Mouse (Mus musculus) cerebellum, adult (tissue): ENCODE results near the gene Srgn.
"Not testable (repeated sequence)": the region's sequence is repeated elsewhere in the genome, so short reads cannot be mapped to it uniquely, and the experiment has no call there.

Experiments used
- ATAC-seq: cut with Nextera tagmentation; 2 replicates; pipeline ENCODE4 v1.9.2; 2017; ENCODE audit warnings: mild to moderate bottlenecking, moderate library complexity, mixed read lengths; ENCODE audit not compliant: insufficient number of reproducible peaks, low FRiP score, low TSS enrichment

The Srgn gene

GRCm38 (mm10) chr10:62522346-62522950, 4.8 kb downstream of the Srgn start:
- ATAC-seq = no peak

GRCm38 (mm10) chr10:62521763-62522162, 5.5 kb downstream of the Srgn start:
- no peak for ATAC-seq

DNA sequence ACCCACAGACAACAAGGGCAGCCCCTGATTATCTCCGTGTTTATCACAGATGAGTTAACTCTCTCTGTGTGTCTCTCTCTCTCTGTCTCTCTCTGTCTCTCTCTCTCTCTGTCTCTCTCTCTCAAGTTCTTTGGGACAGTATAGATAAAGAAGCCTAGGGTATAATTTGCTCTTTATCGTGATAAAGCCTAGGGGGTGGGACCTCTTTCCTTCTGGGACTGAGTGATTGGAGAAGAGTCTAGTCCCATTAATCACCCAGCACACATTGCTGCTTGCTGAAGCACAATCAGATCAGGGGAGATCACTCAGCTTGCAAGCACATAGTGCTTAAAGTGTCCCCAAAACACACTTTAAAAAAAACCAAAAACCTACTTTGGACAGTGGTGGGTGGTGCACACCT, 6.3 kb downstream of the Srgn start:
- no peak for ATAC-seq

GRCm38 (mm10) chr10:62517511-62517910, 9.7 kb downstream of the Srgn start:
- no peak for ATAC-seq

DNA sequence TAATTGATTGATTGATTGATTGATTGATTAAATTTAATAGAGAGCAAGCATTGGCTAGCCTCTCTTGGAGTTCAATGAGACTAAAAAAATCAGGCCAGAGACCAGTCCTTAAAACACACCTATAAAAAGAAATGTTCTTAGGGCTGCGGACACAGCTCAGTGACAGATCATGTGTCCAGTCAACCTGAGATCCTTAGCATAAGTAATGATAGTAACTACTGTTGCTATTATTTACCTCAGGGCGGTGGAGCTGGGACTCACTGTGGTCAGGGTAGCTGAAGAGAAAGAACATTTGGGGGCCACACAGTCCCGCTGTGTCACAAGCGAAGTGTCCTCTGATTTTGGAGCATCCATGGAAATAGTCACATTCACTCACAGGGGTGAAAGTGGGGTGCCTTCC, 14.4 kb downstream of the Srgn start:
- ATAC-seq = no peak

GRCm38 (mm10) chr10:62511528-62511927, 15.7 kb downstream of the Srgn start:
- no peak for ATAC-seq

- ATAC-seq = no peak
These were observed 18.1 kb downstream of the Srgn start for GRCm38 (mm10) chr10:62509032-62509656.

- no peak for ATAC-seq
These were observed 18.8 kb downstream of the Srgn start for GRCm38 (mm10) chr10:62508459-62508858.

DNA sequence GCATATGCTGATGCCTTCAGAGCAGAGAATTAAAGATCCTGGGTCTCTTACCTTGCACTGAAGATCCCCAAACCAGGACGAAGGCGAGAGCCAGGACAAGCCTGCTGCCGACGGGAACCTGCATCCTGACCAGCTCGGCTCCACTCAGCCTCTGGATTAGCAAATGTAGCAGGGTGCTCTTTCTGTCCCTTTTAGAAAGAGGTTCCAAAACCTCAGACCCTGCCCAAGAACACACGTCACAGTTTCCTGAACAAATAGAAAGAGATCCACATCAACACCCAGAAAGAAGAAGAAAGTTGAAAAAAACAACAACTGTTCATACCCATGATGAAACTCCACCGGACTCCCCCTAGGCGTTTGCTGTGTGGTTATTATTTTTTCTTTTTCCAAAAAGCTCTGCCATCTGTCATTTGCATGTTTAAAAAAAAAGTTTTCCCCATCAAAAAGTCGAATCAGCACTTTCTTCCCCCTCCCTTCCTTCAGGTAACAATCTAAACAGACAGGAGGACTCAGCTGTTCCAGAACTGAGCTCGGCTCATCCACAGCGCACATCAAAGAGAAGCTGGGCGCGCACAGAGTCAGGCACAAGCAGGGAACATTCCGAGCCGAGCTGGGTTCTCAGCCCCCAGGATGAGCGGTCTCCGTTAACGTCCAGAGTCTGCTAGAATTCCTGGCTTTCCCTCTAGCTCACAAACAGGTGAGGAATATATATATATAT, 19.5 kb downstream of the Srgn start:
- no peak for ATAC-seq

DNA sequence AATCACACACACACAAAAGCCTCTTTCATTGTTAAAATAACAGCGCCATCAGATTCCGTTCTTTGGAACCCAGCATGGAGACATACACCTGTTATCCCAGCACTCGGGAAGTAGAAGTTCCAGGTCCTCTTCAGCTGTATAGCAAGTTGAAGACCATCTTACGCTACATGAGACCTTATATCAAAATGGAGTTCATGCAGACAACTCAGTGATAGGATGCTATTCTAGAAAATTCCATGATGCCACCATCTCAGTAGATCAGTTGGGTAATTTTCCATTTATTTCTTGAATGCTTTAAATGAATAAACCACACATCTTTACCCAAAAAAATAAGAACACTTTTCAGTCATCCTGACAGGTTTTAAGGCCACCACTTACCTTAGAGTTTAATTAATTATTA, 20.2 kb downstream of the Srgn start:
- no peak for ATAC-seq

GRCm38 (mm10) chr10:62506019-62506556, 21.2 kb downstream of the Srgn start:
- no peak for ATAC-seq

DNA sequence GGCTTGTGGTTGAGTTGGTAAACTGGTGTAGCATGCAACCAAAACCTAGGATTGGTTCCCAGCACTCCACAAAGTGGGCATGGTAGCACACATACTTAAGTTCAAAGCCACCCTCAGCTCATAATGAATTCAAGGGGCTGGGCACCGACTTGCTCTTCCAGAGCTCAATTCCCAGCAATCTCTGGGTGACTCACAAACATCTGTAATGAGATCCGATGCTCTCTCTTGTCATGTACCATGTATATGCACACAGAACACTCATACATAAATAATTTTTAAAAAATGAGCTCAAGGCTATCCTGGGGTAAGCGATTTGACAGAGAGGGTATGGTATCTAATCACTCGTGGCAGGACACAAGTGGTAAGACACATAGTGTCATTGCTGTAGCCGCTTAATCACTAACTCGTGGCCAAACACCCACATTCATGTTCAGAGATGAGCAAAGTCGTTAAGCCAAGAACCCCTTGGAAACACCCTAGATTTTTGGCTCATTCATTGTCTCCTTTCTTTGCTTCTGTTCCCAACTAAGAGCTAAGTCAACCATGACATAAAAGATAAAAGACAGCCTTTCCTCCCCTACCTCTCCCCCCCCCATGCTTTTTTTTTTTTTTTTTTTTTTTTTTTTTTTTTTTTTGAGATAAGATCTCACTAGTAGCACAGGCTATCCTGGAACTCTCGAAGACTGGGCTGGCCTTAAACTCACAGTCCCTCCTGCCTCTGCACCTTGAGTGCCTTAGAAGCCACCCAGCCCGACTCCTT, 21.8 kb downstream of the Srgn start:
- ATAC-seq = no peak

GRCm38 (mm10) chr10:62503836-62504628, 23.2 kb downstream of the Srgn start:
- no peak for ATAC-seq

- no peak for ATAC-seq
These were observed 23.9 kb downstream of the Srgn start for GRCm38 (mm10) chr10:62503353-62503752.

DNA sequence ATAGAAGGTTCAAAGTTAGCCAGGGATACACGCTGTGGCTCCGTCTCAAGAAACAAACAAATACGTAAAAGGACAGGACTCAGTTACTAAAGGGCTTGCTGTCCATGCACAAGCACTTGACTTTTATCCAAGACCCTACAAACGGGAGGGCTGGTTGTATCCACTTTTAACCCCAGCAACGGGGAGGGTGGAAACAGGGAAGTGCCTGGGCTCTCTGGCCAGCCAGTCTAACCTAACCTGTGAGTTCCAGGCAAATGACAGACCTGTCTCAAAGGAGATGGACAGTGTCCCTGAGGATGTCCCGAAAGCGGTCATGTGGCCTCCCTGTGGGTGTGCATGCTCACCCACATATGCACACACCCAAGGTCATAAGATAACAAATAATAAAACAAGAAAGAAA, 25.3 kb downstream of the Srgn start:
- ATAC-seq = no peak

GRCm38 (mm10) chr10:62500916-62501615, 26.2 kb downstream of the Srgn start:
- ATAC-seq = no peak

GRCm38 (mm10) chr10:62500088-62500915, 26.9 kb downstream of the Srgn start:
- peak; percentile 40; the same call in 1 of the 2 replicates for ATAC-seq

DNA sequence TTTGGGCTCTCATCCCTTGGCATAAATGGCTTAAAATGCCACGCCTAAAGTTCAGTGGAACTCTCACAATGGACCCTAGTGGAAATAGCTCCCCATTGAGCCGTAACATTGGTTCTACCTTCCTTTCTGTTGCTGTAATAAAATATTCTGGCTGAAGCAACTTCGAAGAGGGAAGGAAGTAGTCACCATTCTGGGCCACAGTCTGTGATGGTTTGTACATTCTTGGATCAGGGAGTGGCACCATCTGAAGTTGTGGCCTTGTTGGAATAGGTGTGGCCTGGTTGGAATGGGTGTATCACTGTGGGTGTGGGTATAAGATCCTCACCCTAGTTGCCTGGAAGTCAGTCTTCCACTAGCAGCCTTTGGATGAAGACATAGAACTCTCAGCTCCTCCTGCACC, 35.6 kb downstream of the Srgn start:
- not testable (repeated sequence) for ATAC-seq
